ENCODE assay signal across 10 mouse cellular contexts in genomic region chr9:43972290-43972689, GRCm38 (mm10).
A peak's percentile ranks its signal among the peaks of the same experiment; 100 is the strongest.
DNase-seq lines count a peak whose midpoint lies in the region; ATAC-seq and TF ChIP-seq lines count a peak whose summit lies in the region.
"Had no signal": no experiment of that assay in that cellular context is flagged by ENCODE, and none has a peak within 500 bp of the region (broad histone marks: within the 10 kb centered on the region; RNA-seq: fewer than 3 reads in every experiment).

No protein-coding gene starts in this region.

- no peaks in the 10 kb centered on the region for H3K9me3 ChIP-seq in heart, embryonic 11.5 days (replicated peaks; ENCODE audit: control insufficient read depth, low read length)
- no peaks in the 10 kb centered on the region for H3K9me3 ChIP-seq in E14TG2a.4 (ENCODE audit: low read length)
- H3K9me3 ChIP-seq: embryonic facial prominence, embryonic 12.5 days; midbrain, embryonic 12.5 days had no signal

- intact Hi-C loops in heart, adult 2 months (cut with DNase I), result loop anchor here (1.0 to 2.0 kb wide), 2 partner anchors 51 to 633 kb away; no protein-coding TSS in a partner anchor

- no peak overlapping the region for H3K27ac ChIP-seq in heart, adult 2 months
- no peak overlapping the region for H3K27ac ChIP-seq in heart, embryonic 11.5 days (ENCODE audit: low read depth, low read length)
- H3K27ac ChIP-seq: embryonic facial prominence, embryonic 12.5 days; midbrain, embryonic 12.5 days had no signal

- ATAC-seq in heart, embryonic 11.5 days (replicated peaks; ENCODE audit: insufficient number of reproducible peaks, low FRiP score, low TSS enrichment), result no peak
- ATAC-seq in megakaryocyte progenitor cell, adult 5-6 weeks (replicated peaks; ENCODE audit: poor library complexity), result peak; percentile 42; the same call in 1 of the 2 replicates

- no peak for TF ChIP-seq EP300 in heart, adult 2 months (IDR thresholded peaks at IDR 0.05; ENCODE audit: insufficient read depth, low read depth, low read length)

- H3K79me2 ChIP-seq in heart, adult 2 months (replicated peaks; ENCODE audit: control insufficient read depth, insufficient read depth, low read length), result no peaks in the 10 kb centered on the region

- TF ChIP-seq CTCF in heart, adult 2 months (IDR thresholded peaks at IDR 0.05), result no peak; the same call in 1 of the 2 replicates
- peak; percentile 85 for TF ChIP-seq CTCF in E14TG2a.4 (conservative IDR thresholded peaks at IDR 0.05; ENCODE audit: low read length)

- peaks cover 1% of the 10 kb centered on the region for H3K4me1 ChIP-seq in heart, adult 2 months (ENCODE audit: control insufficient read depth, insufficient read depth, low read length)
- H3K4me1 ChIP-seq in heart, embryonic 11.5 days (ENCODE audit: control insufficient read depth, insufficient read depth, low read length), result no peaks in the 10 kb centered on the region
- no peaks in the 10 kb centered on the region for H3K4me1 ChIP-seq in E14TG2a.4 (replicated peaks; ENCODE audit: low read depth, low read length)
- H3K4me1 ChIP-seq: embryonic facial prominence, embryonic 12.5 days had no signal

- DNase-seq in heart, adult 2 months, result peak; percentile 55 to 67
- DNase-seq in c-Kit-negative CD71-positive TER-119-positive erythroid progenitor cells, embryonic 14.5 days (ENCODE audit: low read depth, low spot score), result peak; percentile 28
- peak; percentile 79 for DNase-seq in forelimb bud, embryonic 11.5 days (ENCODE audit: low read depth, low spot score)
- DNase-seq in layer of hippocampus, adult 9-10 months (ENCODE audit: low spot score), result peak; percentile 83
- DNase-seq in testis, postnatal 14 days (ENCODE audit: low spot score), result peak; percentile 23

- no peak overlapping the region for H3K9ac ChIP-seq in heart, adult 2 months (ENCODE audit: low read depth, low read length)
- H3K9ac ChIP-seq in heart, embryonic 11.5 days (ENCODE audit: low read depth, low read length), result no peak overlapping the region
- H3K9ac ChIP-seq: embryonic facial prominence, embryonic 12.5 days; midbrain, embryonic 12.5 days had no signal

- H3K4me2 ChIP-seq in heart, embryonic 11.5 days, result no peak overlapping the region
- H3K4me2 ChIP-seq: embryonic facial prominence, embryonic 12.5 days; midbrain, embryonic 12.5 days had no signal

- H3K36me3 ChIP-seq in heart, adult 2 months (ENCODE audit: control insufficient read depth, insufficient read depth, low read length), result no peaks in the 10 kb centered on the region
- no peaks in the 10 kb centered on the region for H3K36me3 ChIP-seq in heart, embryonic 11.5 days (ENCODE audit: control insufficient read depth, insufficient read depth, low read length)
- H3K36me3 ChIP-seq in E14TG2a.4 (ENCODE audit: insufficient read depth, low read length), result no peaks in the 10 kb centered on the region
- H3K36me3 ChIP-seq: embryonic facial prominence, embryonic 12.5 days; midbrain, embryonic 12.5 days had no signal

- H3K4me3 ChIP-seq in heart, adult 2 months, result no peak overlapping the region
- no peak overlapping the region for H3K4me3 ChIP-seq in heart, embryonic 11.5 days (ENCODE audit: low read depth, low read length)
- no peak overlapping the region for H3K4me3 ChIP-seq in E14TG2a.4 (replicated peaks; ENCODE audit: low read length)
- H3K4me3 ChIP-seq: embryonic facial prominence, embryonic 12.5 days; midbrain, embryonic 12.5 days had no signal

- no peak for TF ChIP-seq POLR2A in heart, adult 2 months (IDR thresholded peaks at IDR 0.05; ENCODE audit: insufficient read depth, low read depth, low read length)

- 7% methylated on average over 3 of the region's 3 CpGs for WGBS in heart, adult 2 months
- WGBS in heart, embryonic 11.5 days (ENCODE audit: insufficient replicate concordance), result 11% methylated on average over 3 of the region's 3 CpGs

- H3K27me3 ChIP-seq in heart, adult 2 months (ENCODE audit: control insufficient read depth, insufficient read depth, low read length), result no peaks in the 10 kb centered on the region
- H3K27me3 ChIP-seq in heart, embryonic 11.5 days (ENCODE audit: control insufficient read depth, insufficient read depth, low read length), result no peaks in the 10 kb centered on the region
- peaks cover 19% of the 10 kb centered on the region for H3K27me3 ChIP-seq in E14TG2a.4 (ENCODE audit: insufficient read depth, low read length)

Comparison
In these comparisons a context has a peak if more than half of its experiments do, and no peak if none do; other contexts are left out.
1. DNase-seq: peak in every context shown above with its lines; median percentile 83 in layer of hippocampus, adult 9-10 months; 79 in forelimb bud, embryonic 11.5 days; 61 in heart, adult 2 months; 28 in c-Kit-negative CD71-positive TER-119-positive erythroid progenitor cells, embryonic 14.5 days; 23 in testis, postnatal 14 days.